Mouse (Mus musculus) frontal cortex, adult 2 months (tissue): ENCODE measurements around the gene Slamf7. TPM values are rescaled to one million over a fixed set of nuclear protein-coding genes. Genes with fewer than 3 reads are reported as not detected.

Source experiments
- DNase-seq, 2 experiments: peaks; one replicate each; pipeline ENCODE4 v3.0.0; 2022; ENCODE audit warnings: low spot score in 1 of 2; ENCODE audit errors: extremely low spot score in 1 of 2
- polyA plus RNA-seq: library from polyadenylated mRNA; depleted of rRNA; stranded (reverse); fragments of >200 nt; gene quantifications from 2 replicates; pipeline ENCODE4 v1.2.3, GENCODE M21; 2012

The Slamf7 gene
- polyA plus RNA-seq, 1 experiment, result 0.06 TPM

GRCm38 (mm10) chr1:171638686-171639085 is 14.1 kb downstream of the Slamf7 start:
- DNase-seq, result peak in 1 of 2 experiments; percentile 54

DNA sequence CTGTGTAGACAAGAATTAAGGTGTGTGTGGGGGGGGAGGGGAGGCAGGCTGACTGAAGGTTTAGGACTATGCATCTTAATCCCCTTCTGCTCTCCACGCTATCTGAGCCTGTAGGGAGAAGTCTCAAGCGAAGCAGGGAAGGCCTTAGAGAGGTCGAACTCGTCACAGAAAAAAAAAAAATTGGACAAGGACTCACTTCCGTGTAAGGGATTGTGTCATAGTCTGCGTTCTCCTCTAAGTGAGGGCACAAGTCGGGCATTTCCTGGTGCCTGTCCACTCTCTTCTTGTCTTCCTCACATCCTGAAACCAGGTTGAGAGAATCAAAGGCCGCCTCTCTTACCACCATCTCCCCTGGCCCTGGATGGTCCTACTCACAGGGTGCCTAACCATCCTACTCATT is 15.7 kb downstream of the Slamf7 start:
- no peak for DNase-seq

DNA sequence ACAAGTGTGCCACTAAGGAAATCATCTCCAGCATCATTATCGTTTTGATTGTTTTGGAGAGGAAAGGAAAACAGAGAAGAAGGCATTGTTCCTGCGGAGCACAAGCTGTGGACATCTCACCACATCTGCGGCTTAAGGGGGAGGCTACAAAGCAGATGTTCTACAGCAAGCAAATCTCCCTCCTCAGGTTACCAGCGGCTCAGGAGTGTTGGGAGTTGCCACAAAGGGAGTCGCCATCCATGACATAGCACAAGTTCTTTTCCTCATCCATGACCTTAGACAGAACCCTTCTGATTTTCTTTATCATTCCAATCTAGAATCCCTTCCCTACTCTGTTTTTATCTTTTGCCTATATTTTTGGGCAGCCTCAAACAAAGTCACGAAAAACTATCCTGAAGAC is 17.1 kb downstream of the Slamf7 start:
- no peak for DNase-seq

GRCm38 (mm10) chr1:171631447-171631846 is 21.4 kb downstream of the Slamf7 start:
- peak in 1 of 2 experiments; percentile 43 for DNase-seq

GRCm38 (mm10) chr1:171630912-171631311 is 21.9 kb downstream of the Slamf7 start:
- peak in 1 of 2 experiments; percentile 35 for DNase-seq

GRCm38 (mm10) chr1:171630041-171630440 is 22.8 kb downstream of the Slamf7 start:
- no peak for DNase-seq

DNA sequence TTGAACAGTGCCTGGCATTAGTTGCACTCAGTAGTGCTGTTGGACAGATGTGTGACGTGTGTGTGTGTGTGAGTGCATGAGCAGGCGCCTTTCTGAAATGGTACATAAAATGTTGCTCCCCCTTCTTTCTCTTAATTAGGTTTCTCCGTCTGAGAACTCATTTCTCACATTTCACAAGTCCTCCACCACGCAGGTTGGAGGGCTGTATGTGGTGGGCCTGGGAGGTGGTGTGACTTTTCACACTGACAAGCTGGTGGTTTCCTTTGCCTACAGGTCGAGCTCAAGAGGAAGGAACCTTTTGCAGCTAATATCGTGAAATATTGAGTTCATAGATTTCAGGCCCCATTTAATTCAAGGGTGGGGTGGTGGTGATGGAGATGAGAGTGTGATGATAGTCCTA is 23.7 kb downstream of the Slamf7 start:
- DNase-seq, result no peak

GRCm38 (mm10) chr1:171627801-171628200 is 25.0 kb downstream of the Slamf7 start:
- DNase-seq, result no peak

- no peak for DNase-seq
Measured at GRCm38 (mm10) chr1:171620091-171620490, 32.7 kb downstream of the Slamf7 start.

GRCm38 (mm10) chr1:171619645-171620044 is 33.2 kb downstream of the Slamf7 start:
- no peak for DNase-seq

DNA sequence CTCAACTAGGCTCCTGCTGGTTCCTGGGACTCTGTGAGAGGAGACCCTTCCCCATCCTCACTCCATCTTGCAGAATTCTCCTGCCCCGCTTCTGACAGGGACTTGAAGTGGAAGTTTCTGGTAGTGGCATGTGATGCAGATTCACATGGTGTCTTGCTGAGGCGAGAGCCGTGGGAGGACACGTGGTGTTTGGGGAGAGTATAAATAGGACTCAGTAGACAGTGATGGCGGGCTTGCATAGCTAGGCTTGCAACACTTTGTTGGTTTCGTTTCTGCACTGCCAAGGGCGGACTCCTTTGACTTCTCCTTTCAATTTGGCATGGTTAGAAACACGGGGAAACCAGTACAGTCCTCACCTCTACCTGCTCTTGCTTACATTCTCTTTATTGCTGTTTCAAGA is 33.8 kb downstream of the Slamf7 start:
- peak in 1 of 2 experiments; percentile 45 for DNase-seq

- DNase-seq, result no peak
Measured at GRCm38 (mm10) chr1:171616881-171617515, 35.8 kb downstream of the Slamf7 start.

DNA sequence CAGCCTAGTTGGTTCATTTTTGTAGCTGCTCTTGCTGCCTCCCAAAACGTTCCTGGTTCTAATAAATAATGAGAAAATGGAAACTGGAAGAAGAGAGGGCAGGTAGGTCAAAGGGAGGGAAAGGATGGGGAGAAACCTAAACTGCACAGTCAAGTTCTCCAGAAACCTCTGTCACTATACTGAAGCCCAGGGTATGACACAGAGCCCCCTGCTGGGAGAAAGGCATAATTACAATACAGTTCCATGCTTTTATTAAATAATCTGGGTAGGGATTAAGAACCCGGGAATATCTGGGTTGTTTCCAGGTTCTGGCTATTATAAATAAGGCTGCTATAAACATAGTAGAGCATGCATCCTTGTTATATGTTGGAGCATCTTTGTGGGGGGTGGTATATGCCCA is 38.9 kb downstream of the Slamf7 start:
- peak in 1 of 2 experiments; percentile 54 for DNase-seq

GRCm38 (mm10) chr1:171610781-171611180 is 42.1 kb downstream of the Slamf7 start:
- DNase-seq, result no peak

- no peak for DNase-seq
Measured at GRCm38 (mm10) chr1:171610026-171610425, 42.8 kb downstream of the Slamf7 start.

DNA sequence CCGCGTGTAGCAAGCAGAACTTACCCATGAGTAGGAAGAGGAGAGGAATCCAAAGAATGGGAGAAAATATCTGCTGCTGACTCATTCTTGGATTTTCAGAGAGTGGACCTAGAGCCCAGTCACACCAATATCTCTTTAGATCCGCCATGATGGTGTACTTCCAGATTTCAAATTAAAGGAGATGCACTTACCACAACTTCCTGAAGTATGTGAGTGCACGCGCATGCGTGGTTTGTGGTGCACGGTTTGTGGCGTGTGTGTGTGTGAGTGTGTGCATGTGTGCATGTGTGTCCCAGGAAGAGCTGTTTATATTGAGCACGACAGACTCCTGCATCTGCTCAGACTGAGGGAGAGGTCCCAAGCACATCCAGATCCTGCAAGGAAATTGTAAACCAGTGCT is 45.7 kb downstream of the Slamf7 start, which contains the start of gene Ly9:
Ly9 (minus strand) TSS at position 235 of the 400 bp plus-strand sequence.
- DNase-seq, result no peak

GRCm38 (mm10) chr1:171606656-171607055 is 46.2 kb downstream of the Slamf7 start:
- DNase-seq, result no peak

GRCm38 (mm10) chr1:171604686-171605085 is 48.1 kb downstream of the Slamf7 start:
- no peak for DNase-seq

GRCm38 (mm10) chr1:171584584-171584983 is 68.3 kb downstream of the Slamf7 start:
- DNase-seq, result no peak
